Mouse (Mus musculus): ENCODE results near the gene Igtp. TPM values are rescaled to one million over a fixed set of nuclear protein-coding genes. Genes with fewer than 3 reads are reported as not detected.
"Not testable (repeated sequence)": the region's sequence is repeated elsewhere in the genome, so short reads cannot be mapped to it uniquely, and the experiment has no call there.

The Igtp gene
- polyA plus RNA-seq, 1 experiment from 2014 or later = 10.9 TPM

DNA sequence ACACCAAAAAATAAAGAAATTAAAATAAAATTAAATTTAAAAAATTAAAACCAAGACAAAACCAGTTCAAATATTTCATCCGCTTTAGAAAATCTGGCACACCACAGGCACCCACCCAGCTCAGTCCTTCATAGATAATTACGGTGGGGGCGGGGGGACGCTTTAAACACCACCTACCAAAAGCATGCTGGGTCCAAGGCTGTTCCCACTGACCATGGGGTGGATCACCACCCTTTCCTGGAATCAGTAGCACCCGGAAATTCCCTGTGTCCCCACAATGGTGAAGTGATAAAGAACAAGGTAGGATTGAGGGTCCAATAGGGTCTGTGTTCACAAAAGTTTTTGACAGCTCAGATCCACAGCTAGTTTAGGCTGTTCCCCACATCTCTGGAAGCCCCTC lies 16.5 kb downstream of the Igtp start:
- H3K4me1 ChIP-seq (replicated peaks; ENCODE audit: control insufficient read depth, insufficient read depth, low read length) = 0 out of 2 replicates have a peak, but pooled peaks cover 6% of the 10 kb centered on the region
- ATAC-seq = no peak
- WGBS = 73% methylated on average over 5 of the region's 5 CpGs

DNA sequence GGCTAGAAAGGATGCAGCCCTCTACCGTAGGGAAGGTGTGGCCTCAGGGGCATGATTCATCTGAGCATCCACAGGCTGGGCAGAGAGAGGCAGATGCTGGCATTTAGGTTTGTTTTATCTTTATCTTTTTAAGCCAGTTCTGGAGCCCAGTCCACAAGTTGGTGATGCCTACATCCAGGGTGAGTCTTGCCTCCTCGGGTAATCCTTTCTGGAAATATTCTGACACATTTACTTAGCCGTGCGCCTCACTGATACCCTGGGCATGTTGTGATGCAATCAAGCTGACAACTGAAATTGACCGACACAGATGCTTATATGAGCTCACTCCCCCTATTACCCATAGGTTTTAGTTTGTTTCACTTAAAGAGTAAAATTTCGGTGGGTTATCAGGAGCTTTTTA lies 17.5 kb downstream of the Igtp start:
- no peak for ATAC-seq
- H3K9me3 ChIP-seq (ENCODE audit: control insufficient read depth) = no peaks in the 10 kb centered on the region
- no peak overlapping the region for H3K4me2 ChIP-seq (replicated peaks; ENCODE audit: low read depth)
- H3K4me3 ChIP-seq (ENCODE audit: low read depth, low read length) = no peak overlapping the region
- peaks cover 10% of the 10 kb centered on the region for H3K36me3 ChIP-seq (ENCODE audit: control insufficient read depth, insufficient read depth)
- TF ChIP-seq CTCF (IDR thresholded peaks at IDR 0.05; ENCODE audit: low read depth) = no peak
- no peaks in the 10 kb centered on the region for H3K4me1 ChIP-seq (replicated peaks; ENCODE audit: control insufficient read depth, insufficient read depth, low read length)
- H3K27ac ChIP-seq (ENCODE audit: low read depth, low read length) = no peak overlapping the region
- WGBS = 67% methylated on average over 6 of the region's 6 CpGs
- H3K27me3 ChIP-seq (replicated peaks; ENCODE audit: control insufficient read depth, insufficient read depth, low read length) = no peaks in the 10 kb centered on the region
- no peak overlapping the region for H3K9ac ChIP-seq (ENCODE audit: low read depth, low read length)

More for the DNA sequence above, 16.5 kb downstream of the Igtp start:
- H3K9ac ChIP-seq (ENCODE audit: low read depth, low read length) = no peak overlapping the region
- H3K27ac ChIP-seq (ENCODE audit: low read depth, low read length) = no peak overlapping the region
- H3K36me3 ChIP-seq (ENCODE audit: control insufficient read depth, insufficient read depth) = peaks cover 8% of the 10 kb centered on the region
- H3K4me2 ChIP-seq (replicated peaks; ENCODE audit: low read depth) = peak overlapping the region; percentile 72
- H3K9me3 ChIP-seq (ENCODE audit: control insufficient read depth) = no peaks in the 10 kb centered on the region
- H3K27me3 ChIP-seq (replicated peaks; ENCODE audit: control insufficient read depth, insufficient read depth, low read length) = no peaks in the 10 kb centered on the region
- TF ChIP-seq CTCF (IDR thresholded peaks at IDR 0.05; ENCODE audit: low read depth) = no peak
- peak overlapping the region; percentile 54 for H3K4me3 ChIP-seq (ENCODE audit: low read depth, low read length)

DNA sequence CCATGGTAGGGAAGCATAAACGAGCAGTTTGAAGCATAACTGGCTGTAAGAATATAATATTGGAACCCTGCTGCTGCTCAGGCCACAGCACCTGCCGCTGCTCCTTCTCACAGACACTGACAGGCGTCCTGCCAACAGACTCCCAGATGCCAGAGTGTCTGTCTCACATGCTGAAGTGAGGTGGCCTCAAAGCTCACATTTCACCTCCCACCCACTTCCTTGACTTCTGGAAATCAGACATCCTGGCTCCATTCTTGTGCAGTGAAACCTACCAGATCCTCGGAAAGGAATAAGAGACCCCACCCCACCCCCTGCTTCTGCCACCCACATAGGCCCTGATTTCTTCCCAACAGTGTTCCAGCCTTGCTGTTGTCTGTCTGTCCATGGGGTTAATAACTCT lies 24.4 kb downstream of the Igtp start:
- Histone ChIP-seq H3K27ac (ENCODE audit: low read depth, low read length) (no peak overlapping the region), H3K4me1 (replicated peaks; ENCODE audit: control insufficient read depth, insufficient read depth, low read length) (no peaks in the 10 kb centered on the region; the same call in 1 of the 2 replicates)
- ATAC-seq = no peak

DNA sequence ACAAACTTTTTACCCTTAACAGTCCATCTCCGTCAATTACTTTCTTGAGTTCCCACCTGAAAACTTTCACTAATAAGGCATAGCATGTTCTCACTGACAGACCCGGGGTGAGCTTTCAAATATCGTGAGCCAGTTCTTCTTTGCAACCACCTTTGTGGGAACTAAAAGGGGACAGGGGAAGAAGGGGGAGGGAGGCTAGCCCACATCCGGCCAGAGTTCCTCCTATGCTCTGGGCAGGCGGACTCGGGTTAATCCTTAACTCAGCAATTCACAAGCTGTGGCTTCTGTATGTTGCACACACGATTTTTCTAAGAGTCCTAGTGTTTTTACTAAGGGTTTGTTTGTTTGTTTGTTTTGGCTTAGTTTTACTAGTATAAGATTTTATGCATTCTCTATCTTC lies 25.0 kb downstream of the Igtp start:
- 22% methylated on average over 7 of the region's 7 CpGs for WGBS
- Histone ChIP-seq H3K27me3 (replicated peaks; ENCODE audit: control insufficient read depth, insufficient read depth, low read length) (no peaks in the 10 kb centered on the region), H3K4me1 (replicated peaks; ENCODE audit: control insufficient read depth, insufficient read depth, low read length) (no peaks in the 10 kb centered on the region; the same call in 1 of the 2 replicates), H3K4me3 (ENCODE audit: low read depth, low read length) (no peak overlapping the region), H3K36me3 (ENCODE audit: control insufficient read depth, insufficient read depth) (peaks cover 10% of the 10 kb centered on the region), H3K9me3 (ENCODE audit: control insufficient read depth) (no peaks in the 10 kb centered on the region), H3K9ac (ENCODE audit: low read depth, low read length) (no peak overlapping the region), H3K4me2 (replicated peaks; ENCODE audit: low read depth) (no peak overlapping the region), H3K27ac (ENCODE audit: low read depth, low read length) (no peak overlapping the region)
- TF ChIP-seq CTCF (IDR thresholded peaks at IDR 0.05; ENCODE audit: low read depth) = no peak
- no peak for ATAC-seq

More for the DNA sequence above, 24.4 kb downstream of the Igtp start:
- Histone ChIP-seq H3K27me3 (replicated peaks; ENCODE audit: control insufficient read depth, insufficient read depth, low read length) (no peaks in the 10 kb centered on the region), H3K4me3 (ENCODE audit: low read depth, low read length) (no peak overlapping the region), H3K4me2 (replicated peaks; ENCODE audit: low read depth) (no peak overlapping the region), H3K9ac (ENCODE audit: low read depth, low read length) (no peak overlapping the region), H3K9me3 (ENCODE audit: control insufficient read depth) (no peaks in the 10 kb centered on the region), H3K36me3 (ENCODE audit: control insufficient read depth, insufficient read depth) (peaks cover 10% of the 10 kb centered on the region)
- 50% methylated on average over 4 of the region's 4 CpGs for WGBS
- no peak for TF ChIP-seq CTCF (IDR thresholded peaks at IDR 0.05; ENCODE audit: low read depth)

DNA sequence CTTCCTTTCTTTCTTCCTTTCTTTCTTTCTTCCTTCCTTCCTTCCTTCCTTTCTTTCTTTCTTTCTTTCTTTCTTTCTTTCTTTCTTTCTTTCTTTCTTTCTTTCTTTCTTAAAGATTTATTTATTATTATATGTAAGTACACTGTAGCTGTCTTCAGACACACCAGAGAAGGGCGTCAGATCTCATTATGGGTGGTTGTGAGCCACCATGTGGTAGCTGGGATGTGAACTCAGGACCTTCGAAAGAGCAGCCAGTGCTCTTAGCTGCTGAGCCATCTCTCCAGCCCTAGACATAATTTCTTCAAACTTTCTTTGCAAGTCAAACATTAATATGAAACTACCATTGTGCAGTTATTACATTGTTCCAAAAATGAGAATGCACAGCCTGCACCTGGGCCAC lies 25.5 kb downstream of the Igtp start:
- not testable (repeated sequence) for H3K4me2 ChIP-seq (replicated peaks; ENCODE audit: low read depth); H3K4me3 ChIP-seq (ENCODE audit: low read depth, low read length); H3K4me1 ChIP-seq (replicated peaks; ENCODE audit: control insufficient read depth, insufficient read depth, low read length); H3K9ac ChIP-seq (ENCODE audit: low read depth, low read length); ATAC-seq; H3K9me3 ChIP-seq (ENCODE audit: control insufficient read depth); H3K27me3 ChIP-seq (replicated peaks; ENCODE audit: control insufficient read depth, insufficient read depth, low read length); H3K27ac ChIP-seq (ENCODE audit: low read depth, low read length)
- 66% methylated on average over 2 of the region's 2 CpGs for whole genome bisulfite sequencing
- H3K36me3 ChIP-seq (ENCODE audit: control insufficient read depth, insufficient read depth) = peaks cover 10% of the 10 kb centered on the region

DNA sequence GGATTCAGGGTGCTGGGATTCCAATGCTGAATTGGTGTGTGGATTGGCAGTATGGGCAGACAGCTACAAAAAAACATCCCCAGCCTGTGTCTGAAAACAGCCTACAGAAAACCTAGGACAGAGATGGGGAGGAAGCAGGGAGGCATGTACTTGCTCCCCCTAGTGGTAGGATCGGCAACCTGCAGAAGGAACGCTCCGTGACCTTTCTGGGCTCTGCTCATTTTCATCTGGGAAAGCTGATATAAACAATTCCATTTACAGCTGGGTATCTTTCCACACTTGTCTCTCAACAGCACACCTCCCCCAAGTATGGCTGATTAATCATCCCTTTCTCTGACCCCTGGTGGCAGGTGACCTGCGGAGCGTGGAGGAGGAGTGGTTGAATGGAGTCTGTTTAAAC lies 26.3 kb downstream of the Igtp start:
- Histone ChIP-seq H3K9ac (ENCODE audit: low read depth, low read length) (no peak overlapping the region), H3K4me2 (replicated peaks; ENCODE audit: low read depth) (peak overlapping the region; percentile 27; the same call in 1 of the 2 replicates), H3K4me3 (ENCODE audit: low read depth, low read length) (no peak overlapping the region), H3K36me3 (ENCODE audit: control insufficient read depth, insufficient read depth) (peaks cover 3% of the 10 kb centered on the region; the same call in 1 of the 2 replicates), H3K9me3 (ENCODE audit: control insufficient read depth) (no peaks in the 10 kb centered on the region), H3K4me1 (replicated peaks; ENCODE audit: control insufficient read depth, insufficient read depth, low read length) (no peaks in the 10 kb centered on the region; the same call in 1 of the 2 replicates), H3K27ac (ENCODE audit: low read depth, low read length) (no peak overlapping the region), H3K27me3 (replicated peaks; ENCODE audit: control insufficient read depth, insufficient read depth, low read length) (no peaks in the 10 kb centered on the region)
- 5% methylated on average over 5 of the region's 5 CpGs for WGBS
- TF ChIP-seq CTCF (IDR thresholded peaks at IDR 0.05; ENCODE audit: low read depth) = peak; percentile 98
- no peak for ATAC-seq

DNA sequence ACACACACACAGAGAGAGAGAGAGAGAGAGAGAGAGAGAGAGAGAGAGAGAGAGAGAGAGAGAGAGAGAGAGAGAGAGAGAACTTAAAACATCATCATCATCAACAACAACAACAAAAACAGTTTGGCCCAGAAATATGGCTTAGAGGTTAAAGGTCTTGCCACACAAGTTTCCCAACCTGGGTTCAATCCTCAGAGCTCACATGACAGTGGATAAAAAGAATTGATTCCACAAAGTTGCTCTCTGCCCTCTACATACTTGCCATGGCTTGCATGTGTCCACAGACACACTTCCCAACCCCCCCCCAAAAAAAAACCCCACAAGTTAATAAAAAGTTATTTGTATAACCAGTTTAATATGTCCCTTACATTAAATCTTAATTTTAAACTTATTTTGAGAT lies 27.1 kb downstream of the Igtp start:
- Histone ChIP-seq H3K4me2 (replicated peaks; ENCODE audit: low read depth) (no peak overlapping the region), H3K4me1 (replicated peaks; ENCODE audit: control insufficient read depth, insufficient read depth, low read length) (no peaks in the 10 kb centered on the region; the same call in 1 of the 2 replicates), H3K9me3 (ENCODE audit: control insufficient read depth) (no peaks in the 10 kb centered on the region), H3K27me3 (replicated peaks; ENCODE audit: control insufficient read depth, insufficient read depth, low read length) (no peaks in the 10 kb centered on the region), H3K36me3 (ENCODE audit: control insufficient read depth, insufficient read depth) (no peaks in the 10 kb centered on the region), H3K4me3 (ENCODE audit: low read depth, low read length) (no peak overlapping the region), H3K27ac (ENCODE audit: low read depth, low read length) (no peak overlapping the region), H3K9ac (ENCODE audit: low read depth, low read length) (no peak overlapping the region)
- TF ChIP-seq CTCF (IDR thresholded peaks at IDR 0.05; ENCODE audit: low read depth) = no peak
- ATAC-seq = no peak

DNA sequence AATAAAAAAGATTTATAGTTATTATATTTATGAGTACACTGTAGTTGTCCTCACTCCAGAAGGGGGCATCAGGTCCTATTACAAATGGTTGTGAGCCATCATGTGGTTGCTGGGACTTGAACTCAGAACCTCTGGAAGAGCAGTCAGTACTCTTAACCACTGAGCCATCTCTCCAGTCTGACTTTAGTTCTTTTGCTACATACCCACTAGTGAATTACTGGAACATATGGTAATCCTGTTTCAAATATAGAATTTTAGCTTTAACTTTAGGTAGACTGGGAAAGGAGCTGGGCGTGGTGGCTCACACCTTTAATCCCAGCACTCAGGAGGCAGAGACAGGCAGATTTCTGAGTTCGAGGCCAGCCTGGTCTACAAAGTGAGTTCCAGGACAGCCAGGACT lies 28.7 kb downstream of the Igtp start:
- H3K4me3 ChIP-seq (ENCODE audit: low read depth, low read length); H3K9ac ChIP-seq (ENCODE audit: low read depth, low read length); H3K4me2 ChIP-seq (replicated peaks; ENCODE audit: low read depth); H3K9me3 ChIP-seq (ENCODE audit: control insufficient read depth); H3K4me1 ChIP-seq (replicated peaks; ENCODE audit: control insufficient read depth, insufficient read depth, low read length); H3K36me3 ChIP-seq (ENCODE audit: control insufficient read depth, insufficient read depth); H3K27me3 ChIP-seq (replicated peaks; ENCODE audit: control insufficient read depth, insufficient read depth, low read length); H3K27ac ChIP-seq (ENCODE audit: low read depth, low read length); ATAC-seq: not testable (repeated sequence)
- WGBS = 94% methylated on average over 1 of the region's 2 CpGs

Data from intestine, postnatal 0 days (tissue).